Mouse (Mus musculus): ENCODE measurements at regions not wholly inside any gene's neighbourhood (a gene's known extent, or its start where the extent isn't known, plus 50 kb on each side); places are given as distances from the start of the nearest gene placed in this dataset.

GRCm38 (mm10) chr13:71746534-71746933, 217.0 kb downstream of the Irx1 start:
- no peak for TF ChIP-seq POLR2A (IDR thresholded peaks at IDR 0.05; ENCODE audit: borderline replicate concordance, insufficient read depth, low read length)
- no peak for TF ChIP-seq CTCF (IDR thresholded peaks at IDR 0.05; ENCODE audit: borderline replicate concordance, insufficient read depth, low read depth, low read length)
- no peaks in the 10 kb centered on the region for H3K27me3 ChIP-seq (ENCODE audit: control insufficient read depth, insufficient read depth, low read length)
- 28% methylated on average over 3 of the region's 3 CpGs for WGBS
- no peaks in the 10 kb centered on the region for H3K4me1 ChIP-seq (ENCODE audit: control insufficient read depth, insufficient read depth, low read length)
- DNase-seq, result no peak
- no peak overlapping the region for H3K27ac ChIP-seq (ENCODE audit: insufficient read depth, low read length)
- no peak overlapping the region for H3K4me3 ChIP-seq (replicated peaks; ENCODE audit: insufficient read depth, low read depth, low read length)

GRCm38 (mm10) chr13:71736821-71737345, 226.6 kb downstream of the Irx1 start:
- Histone ChIP-seq H3K27me3 (ENCODE audit: control insufficient read depth, insufficient read depth, low read length) (no peaks in the 10 kb centered on the region), H3K4me1 (ENCODE audit: control insufficient read depth, insufficient read depth, low read length) (no peaks in the 10 kb centered on the region), H3K27ac (ENCODE audit: insufficient read depth, low read length) (no peak overlapping the region), H3K4me3 (replicated peaks; ENCODE audit: insufficient read depth, low read depth, low read length) (no peak overlapping the region)
- no peak for DNase-seq
- 51% methylated on average over 8 of the region's 8 CpGs for WGBS
- no peak for TF ChIP-seq CTCF (IDR thresholded peaks at IDR 0.05; ENCODE audit: borderline replicate concordance, insufficient read depth, low read depth, low read length)

- 44% methylated on average over 12 of the region's 12 CpGs for WGBS
- Histone ChIP-seq H3K27me3 (ENCODE audit: control insufficient read depth, insufficient read depth, low read length) (no peaks in the 10 kb centered on the region), H3K27ac (ENCODE audit: insufficient read depth, low read length) (no peak overlapping the region), H3K4me3 (replicated peaks; ENCODE audit: insufficient read depth, low read depth, low read length) (no peak overlapping the region), H3K4me1 (ENCODE audit: control insufficient read depth, insufficient read depth, low read length) (no peaks in the 10 kb centered on the region)
- DNase-seq, result no peak
- no peak for TF ChIP-seq POLR2A (IDR thresholded peaks at IDR 0.05; ENCODE audit: borderline replicate concordance, insufficient read depth, low read length)
- no peak for TF ChIP-seq CTCF (IDR thresholded peaks at IDR 0.05; ENCODE audit: borderline replicate concordance, insufficient read depth, low read depth, low read length)
Measured at GRCm38 (mm10) chr13:71734261-71734660, 229.3 kb downstream of the Irx1 start.

GRCm38 (mm10) chr13:71733360-71733759, 230.2 kb downstream of the Irx1 start:
- WGBS, result 91% methylated on average over 5 of the region's 5 CpGs

GRCm38 (mm10) chr13:71732903-71733302, 230.6 kb downstream of the Irx1 start:
- H3K4me3 ChIP-seq (replicated peaks; ENCODE audit: insufficient read depth, low read depth, low read length), result no peak overlapping the region
- no peak for TF ChIP-seq CTCF (IDR thresholded peaks at IDR 0.05; ENCODE audit: borderline replicate concordance, insufficient read depth, low read depth, low read length)
- no peak for TF ChIP-seq POLR2A (IDR thresholded peaks at IDR 0.05; ENCODE audit: borderline replicate concordance, insufficient read depth, low read length)

More at GRCm38 (mm10) chr13:71733360-71733759, 230.2 kb downstream of the Irx1 start:
- Histone ChIP-seq H3K4me1 (ENCODE audit: control insufficient read depth, insufficient read depth, low read length) (no peaks in the 10 kb centered on the region), H3K4me3 (replicated peaks; ENCODE audit: insufficient read depth, low read depth, low read length) (no peak overlapping the region), H3K27me3 (ENCODE audit: control insufficient read depth, insufficient read depth, low read length) (no peaks in the 10 kb centered on the region), H3K27ac (ENCODE audit: insufficient read depth, low read length) (no peak overlapping the region)
- no peak for DNase-seq
- TF ChIP-seq CTCF (IDR thresholded peaks at IDR 0.05; ENCODE audit: borderline replicate concordance, insufficient read depth, low read depth, low read length) (no peak), POLR2A (IDR thresholded peaks at IDR 0.05; ENCODE audit: borderline replicate concordance, insufficient read depth, low read length) (no peak)

GRCm38 (mm10) chr13:71690069-71690817, 273.3 kb downstream of the Irx1 start:
- 37% methylated on average over 20 of the region's 20 CpGs for WGBS
- DNase-seq, result no peak
- Histone ChIP-seq H3K4me3 (replicated peaks; ENCODE audit: insufficient read depth, low read depth, low read length) (no peak overlapping the region), H3K27me3 (ENCODE audit: control insufficient read depth, insufficient read depth, low read length) (no peaks in the 10 kb centered on the region; the same call in 1 of the 2 replicates), H3K4me1 (ENCODE audit: control insufficient read depth, insufficient read depth, low read length) (no peaks in the 10 kb centered on the region), H3K27ac (ENCODE audit: insufficient read depth, low read length) (no peak overlapping the region)
- TF ChIP-seq POLR2A (IDR thresholded peaks at IDR 0.05; ENCODE audit: borderline replicate concordance, insufficient read depth, low read length) (no peak), CTCF (IDR thresholded peaks at IDR 0.05; ENCODE audit: borderline replicate concordance, insufficient read depth, low read depth, low read length) (no peak)

More at GRCm38 (mm10) chr13:71732903-71733302, 230.6 kb downstream of the Irx1 start:
- DNase-seq, result no peak
- no peak overlapping the region for H3K27ac ChIP-seq (ENCODE audit: insufficient read depth, low read length)
- H3K4me1 ChIP-seq (ENCODE audit: control insufficient read depth, insufficient read depth, low read length), result no peaks in the 10 kb centered on the region
- WGBS, result 95% methylated on average over 1 of the region's 1 CpGs
- no peaks in the 10 kb centered on the region for H3K27me3 ChIP-seq (ENCODE audit: control insufficient read depth, insufficient read depth, low read length)

- Histone ChIP-seq H3K27ac (ENCODE audit: insufficient read depth, low read length) (no peak overlapping the region), H3K27me3 (ENCODE audit: control insufficient read depth, insufficient read depth, low read length) (no peaks in the 10 kb centered on the region; the same call in 1 of the 2 replicates), H3K4me3 (replicated peaks; ENCODE audit: insufficient read depth, low read depth, low read length) (no peak overlapping the region), H3K4me1 (ENCODE audit: control insufficient read depth, insufficient read depth, low read length) (no peaks in the 10 kb centered on the region)
- 49% methylated on average over 9 of the region's 9 CpGs for WGBS
- DNase-seq, result no peak
- TF ChIP-seq POLR2A (IDR thresholded peaks at IDR 0.05; ENCODE audit: borderline replicate concordance, insufficient read depth, low read length), result no peak
- no peak for TF ChIP-seq CTCF (IDR thresholded peaks at IDR 0.05; ENCODE audit: borderline replicate concordance, insufficient read depth, low read depth, low read length)
Measured at GRCm38 (mm10) chr13:71689187-71689586, 274.3 kb downstream of the Irx1 start.

GRCm38 (mm10) chr13:71676081-71676624, 287.4 kb downstream of the Irx1 start:
- WGBS, result 21% methylated on average over 10 of the region's 10 CpGs
- Histone ChIP-seq H3K27me3 (ENCODE audit: control insufficient read depth, insufficient read depth, low read length) (no peaks in the 10 kb centered on the region), H3K4me1 (ENCODE audit: control insufficient read depth, insufficient read depth, low read length) (no peaks in the 10 kb centered on the region), H3K4me3 (replicated peaks; ENCODE audit: insufficient read depth, low read depth, low read length) (no peak overlapping the region), H3K27ac (ENCODE audit: insufficient read depth, low read length) (no peak overlapping the region)
- no peak for DNase-seq
- TF ChIP-seq POLR2A (IDR thresholded peaks at IDR 0.05; ENCODE audit: borderline replicate concordance, insufficient read depth, low read length), result no peak
- no peak for TF ChIP-seq CTCF (IDR thresholded peaks at IDR 0.05; ENCODE audit: borderline replicate concordance, insufficient read depth, low read depth, low read length)
